Mouse (Mus musculus) kidney, postnatal 0 days (tissue): ENCODE measurements around the gene Vav2. TPM values are rescaled to one million over a fixed set of nuclear protein-coding genes. Genes with fewer than 3 reads are reported as not detected.

Experiments used
- ATAC-seq: fragments of 200-750 bp; cut with Nextera tagmentation; replicated peaks from 2 replicates; pipeline ENCODE4 v1.8.0; 2017; ENCODE audit warnings: low read depth, moderate number of reproducible peaks, moderate TSS enrichment, moderate library complexity; ENCODE audit not compliant: low FRiP score
- DNase-seq: peaks from one replicate; pipeline ENCODE4 v3.0.0-alpha.2; 2016; ENCODE audit warnings: low spot score
- H3K27ac ChIP-seq: fragments of 300-500 bp; sonication (generic); 2 replicates; pipeline ENCODE4 v1.5.1; 2014; ENCODE audit warnings: mild to moderate bottlenecking
- H3K27me3 ChIP-seq: fragments of 300-500 bp; sonication (generic); 2 replicates; pipeline ENCODE4 v1.6.1; 2014; ENCODE audit warnings: low read length, mixed read lengths; ENCODE audit not compliant: insufficient read depth
- H3K36me3 ChIP-seq: fragments of 300-500 bp; sonication (generic); 2 replicates; pipeline ENCODE4 v1.6.1; 2014; ENCODE audit warnings: low read length, mixed read lengths; ENCODE audit not compliant: insufficient read depth
- H3K4me1 ChIP-seq: fragments of 300-500 bp; sonication (generic); replicated peaks from 2 replicates; pipeline ENCODE4 v1.6.1; 2014; ENCODE audit warnings: antibody characterized with exemption, low read length, mixed read lengths; ENCODE audit not compliant: insufficient read depth
- H3K4me2 ChIP-seq: fragments of 300-500 bp; sonication (generic); 2 replicates; pipeline ENCODE4 v1.6.1; 2014; ENCODE audit warnings: mild to moderate bottlenecking, low read length, moderate library complexity, mixed read lengths
- H3K4me3 ChIP-seq: fragments of 300-500 bp; sonication (generic); replicated peaks from 2 replicates; pipeline ENCODE4 v1.5.1; 2014; ENCODE audit warnings: low read depth, low read length
- H3K9ac ChIP-seq: fragments of 300-500 bp; sonication (generic); 2 replicates; pipeline ENCODE4 v1.6.1; 2014; ENCODE audit warnings: low read depth, low read length
- H3K9me3 ChIP-seq: fragments of 300-500 bp; sonication (generic); replicated peaks from 2 replicates; pipeline ENCODE4 v1.6.1; 2016; ENCODE audit warnings: low read length, inconsistent platforms, mixed read lengths
- CTCF ChIP-seq: IDR thresholded peaks from 2 replicates; pipeline ENCODE4 v1.5.1; 2016; ENCODE audit warnings: antibody characterized with exemption, low read depth, mild to moderate bottlenecking, moderate library complexity
- WGBS: fragments of 180-500 bp; shearing (Covaris S2); extraction: QIAGEN DNeasy Blood & Tissue Kit; methylation state at CpG from one replicate; pipeline ENCODE4 v1.1.7; 2014; 5-methylcytosine and 5-hydroxymethylcytosine counted together
- polyA plus RNA-seq: library from polyadenylated mRNA; unstranded; fragments of >200 nt; fragmentation: Nextera tagmentation; extraction: Ambion mirVana; gene quantifications from 2 replicates; pipeline ENCODE4 v1.2.1, GENCODE M21; 2015

Vav2 gene
- polyA plus RNA-seq, 1 experiment from 2014 or later = 4.7 TPM

DNA sequence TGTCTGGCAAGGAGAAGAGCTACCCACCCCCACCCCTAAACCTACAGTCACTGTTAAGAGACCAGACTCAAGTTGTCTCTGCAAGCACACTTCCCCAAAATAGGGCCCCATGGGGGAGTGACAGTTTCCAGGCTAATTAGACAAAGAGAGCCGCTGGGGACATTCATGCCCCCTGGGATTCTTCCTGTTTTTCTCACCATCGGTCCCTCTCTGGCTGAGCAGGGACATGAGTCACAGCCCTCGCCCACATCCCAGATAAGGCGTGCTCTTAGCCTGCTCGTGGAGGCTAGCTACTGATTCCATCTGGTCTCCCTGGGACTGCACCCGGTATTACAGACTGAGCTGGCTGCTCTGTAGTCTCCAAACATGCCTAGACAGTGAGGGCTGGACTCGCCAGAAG is 194.5 kb downstream of the Vav2 start:
- Histone ChIP-seq H3K27ac (no peak overlapping the region), H3K4me3 (no peak overlapping the region), H3K9me3 (no peaks in the 10 kb centered on the region), H3K36me3 (0 out of 2 replicates have a peak, but pooled peaks cover 13% of the 10 kb centered on the region), H3K9ac (0 out of 2 replicates have a peak overlapping the region, but pooled peaks have one; percentile 37), H3K27me3 (no peaks in the 10 kb centered on the region), H3K4me2 (no peak overlapping the region), H3K4me1 (no peaks in the 10 kb centered on the region)
- DNase-seq = peak; percentile 56
- no peak for ATAC-seq
- no peak for TF ChIP-seq CTCF
- 31% methylated on average over 7 of the region's 7 CpGs for WGBS

DNA sequence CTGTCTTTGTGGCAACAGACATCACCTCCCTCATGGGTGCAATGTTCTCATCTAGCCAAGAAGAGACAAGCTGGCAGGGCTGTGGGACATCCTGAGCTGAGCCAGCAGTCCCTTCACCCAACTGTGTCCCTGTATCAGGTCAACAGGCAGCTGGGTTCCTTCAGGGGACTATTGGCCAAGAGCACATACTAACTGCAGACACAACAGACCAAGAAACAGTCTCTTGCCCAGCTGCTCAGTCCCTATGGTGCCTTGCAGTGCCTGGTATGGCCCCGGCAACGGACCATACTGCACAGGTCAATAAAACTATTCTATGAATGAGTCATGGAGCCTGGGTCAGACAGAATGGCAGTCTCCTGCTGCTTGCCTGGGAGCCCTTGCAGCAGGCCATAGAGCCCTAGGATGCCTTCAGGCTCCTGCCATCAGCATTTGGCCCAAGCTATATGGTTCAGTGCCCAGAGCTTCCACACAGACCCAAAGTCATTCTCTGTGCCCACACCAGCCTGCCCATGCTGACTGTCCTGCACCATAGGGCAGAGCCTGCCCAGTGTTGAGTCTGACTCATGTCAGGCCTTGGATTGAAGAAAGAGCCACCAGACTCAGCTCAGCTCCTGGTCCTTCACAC is 197.2 kb downstream of the Vav2 start:
- Histone ChIP-seq H3K4me3 (no peak overlapping the region), H3K27me3 (no peaks in the 10 kb centered on the region), H3K27ac (no peak overlapping the region), H3K4me2 (no peak overlapping the region), H3K4me1 (no peaks in the 10 kb centered on the region), H3K36me3 (peaks cover 26% of the 10 kb centered on the region; the same call in 1 of the 2 replicates), H3K9ac (no peak overlapping the region), H3K9me3 (no peaks in the 10 kb centered on the region)
- DNase-seq (no peak), ATAC-seq (no peak)
- no peak for TF ChIP-seq CTCF
- WGBS = 75% methylated on average over 2 of the region's 2 CpGs

DNA sequence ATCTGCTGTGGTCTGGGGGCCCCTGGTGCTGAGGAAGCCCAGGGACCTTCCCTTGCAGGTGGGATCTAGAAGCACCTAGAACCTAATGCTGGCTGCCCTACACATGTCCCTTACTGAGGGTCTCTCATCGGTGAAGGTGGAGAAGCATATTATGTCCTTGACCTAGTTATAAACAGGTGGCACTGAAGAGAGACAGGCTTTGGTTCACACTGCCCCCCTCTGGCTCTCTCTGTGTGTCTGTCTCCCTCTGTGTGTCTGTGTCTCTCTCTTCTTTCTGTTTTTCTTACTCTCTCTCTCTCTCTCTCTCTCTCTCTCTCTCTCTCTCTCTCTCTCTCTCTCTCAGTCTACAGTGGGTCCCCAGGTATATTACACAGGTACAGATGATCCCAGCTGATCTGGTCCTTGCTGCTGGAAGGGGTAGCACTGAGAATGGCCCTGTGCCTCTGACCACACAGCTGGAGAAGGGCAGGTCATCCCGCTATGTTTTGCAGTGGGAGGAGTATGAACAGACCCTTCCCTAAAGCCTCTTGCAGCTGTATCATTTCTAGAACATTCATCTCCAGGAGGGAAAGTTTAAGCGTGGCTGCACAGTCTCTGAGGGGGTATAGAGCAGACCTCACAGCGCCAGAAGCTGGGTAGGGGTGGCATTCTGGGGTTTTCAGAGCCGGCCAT is 197.9 kb downstream of the Vav2 start:
- no peaks in the 10 kb centered on the region for H3K27me3 ChIP-seq
- DNase-seq = peak; percentile 24
- 81% methylated on average over 5 of the region's 5 CpGs for WGBS
- 0 out of 2 replicates have a peak, but pooled peaks have one; percentile 10 for TF ChIP-seq CTCF
- H3K36me3 ChIP-seq = peaks cover 26% of the 10 kb centered on the region; the same call in 1 of the 2 replicates
- H3K9me3 ChIP-seq = no peaks in the 10 kb centered on the region
- no peak overlapping the region for H3K27ac ChIP-seq
- H3K9ac ChIP-seq = no peak overlapping the region
- no peak overlapping the region for H3K4me2 ChIP-seq
- no peaks in the 10 kb centered on the region for H3K4me1 ChIP-seq
- ATAC-seq = no peak
- H3K4me3 ChIP-seq = no peak overlapping the region

DNA sequence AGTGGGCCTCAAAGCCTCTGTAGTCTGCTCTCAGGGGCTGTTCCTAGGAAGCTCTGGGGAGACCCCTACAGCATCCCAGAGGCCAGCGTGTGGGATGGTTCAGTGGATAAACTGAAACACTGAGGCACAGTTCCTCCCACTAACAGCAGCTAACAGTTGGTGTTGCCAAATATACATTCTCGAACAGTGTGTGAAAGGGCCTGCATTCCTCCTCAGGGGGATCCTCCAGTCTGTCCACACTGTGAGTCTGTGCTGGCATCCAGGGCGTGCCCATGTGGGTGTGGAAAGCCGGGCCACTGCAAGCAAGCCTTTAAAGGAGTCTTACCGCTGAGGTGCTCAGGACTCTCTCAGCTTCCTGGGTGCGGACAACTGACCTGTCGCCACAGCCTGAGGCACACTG is 200.3 kb downstream of the Vav2 start:
- Histone ChIP-seq H3K9ac (no peak overlapping the region), H3K36me3 (peaks cover 24% of the 10 kb centered on the region; the same call in 1 of the 2 replicates), H3K4me2 (no peak overlapping the region), H3K4me3 (no peak overlapping the region), H3K4me1 (no peaks in the 10 kb centered on the region), H3K27me3 (no peaks in the 10 kb centered on the region), H3K27ac (no peak overlapping the region), H3K9me3 (no peaks in the 10 kb centered on the region)
- TF ChIP-seq CTCF = no peak
- 72% methylated on average over 7 of the region's 7 CpGs for WGBS
- DNase-seq (no peak), ATAC-seq (no peak)

DNA sequence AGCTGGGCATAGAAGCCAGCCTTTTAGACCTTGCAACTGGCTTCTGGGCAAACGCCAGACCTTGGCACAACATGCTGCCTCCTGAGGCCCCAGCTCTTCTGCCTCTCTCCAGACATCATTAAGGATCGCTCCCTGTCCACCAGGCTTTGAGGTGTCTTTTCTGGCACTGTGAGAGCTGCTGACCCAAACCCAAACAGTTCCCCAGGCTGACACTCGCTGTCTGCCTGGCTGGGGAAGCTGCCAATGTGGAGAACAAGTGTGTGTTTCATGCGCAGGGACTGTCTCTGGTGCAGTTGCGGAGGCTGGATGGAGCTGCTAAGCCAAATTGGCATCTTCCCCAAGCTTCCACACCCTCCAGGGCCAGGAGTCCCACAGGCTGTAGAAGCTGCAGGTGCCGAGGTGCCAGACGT is 203.8 kb downstream of the Vav2 start:
- no peaks in the 10 kb centered on the region for H3K4me1 ChIP-seq
- DNase-seq = no peak
- TF ChIP-seq CTCF = no peak
- no peaks in the 10 kb centered on the region for H3K9me3 ChIP-seq
- no peak overlapping the region for H3K9ac ChIP-seq
- no peak overlapping the region for H3K4me2 ChIP-seq
- H3K36me3 ChIP-seq = peaks cover 24% of the 10 kb centered on the region; the same call in 1 of the 2 replicates
- no peaks in the 10 kb centered on the region for H3K27me3 ChIP-seq
- no peak overlapping the region for H3K27ac ChIP-seq
- no peak for ATAC-seq
- WGBS = 78% methylated on average over 7 of the region's 7 CpGs
- H3K4me3 ChIP-seq = no peak overlapping the region

DNA sequence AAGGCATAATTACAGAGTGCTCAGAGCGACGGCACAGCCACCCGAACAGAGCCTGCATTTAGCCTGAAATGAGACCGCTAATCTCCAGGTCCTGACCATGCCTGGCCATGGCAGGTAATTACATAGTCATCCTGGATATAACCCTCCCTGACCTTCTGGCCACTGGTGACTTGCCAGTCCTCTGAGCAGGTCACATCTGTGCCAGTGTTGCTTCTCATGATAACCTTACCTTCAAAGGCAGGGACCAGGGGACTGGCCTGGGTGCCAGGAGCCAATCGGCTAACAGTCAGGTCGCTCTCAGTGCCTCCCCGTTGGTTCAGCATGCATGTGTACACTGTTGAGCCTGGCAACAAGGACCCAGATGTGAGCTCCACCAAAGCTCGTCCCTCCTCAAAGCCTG is 208.3 kb downstream of the Vav2 start:
- no peak for TF ChIP-seq CTCF
- H3K4me3 ChIP-seq = no peak overlapping the region
- no peak for DNase-seq

More for the DNA sequence above, 208.3 kb downstream of the Vav2 start:
- H3K9me3 ChIP-seq = no peaks in the 10 kb centered on the region
- H3K36me3 ChIP-seq = peaks cover 11% of the 10 kb centered on the region; the same call in 1 of the 2 replicates
- H3K27ac ChIP-seq = no peak overlapping the region
- WGBS = 88% methylated on average over 8 of the region's 8 CpGs
- no peak overlapping the region for H3K4me2 ChIP-seq
- H3K9ac ChIP-seq = no peak overlapping the region
- no peak for ATAC-seq
- no peaks in the 10 kb centered on the region for H3K27me3 ChIP-seq
- no peaks in the 10 kb centered on the region for H3K4me1 ChIP-seq
